Mouse (Mus musculus) lung, postnatal 10 days (tissue): ENCODE results near the gene Rxra.

Source experiments
- DNase-seq: peaks from one replicate; pipeline ENCODE4 v3.0.0; 2021

Gene Rxra

DNA sequence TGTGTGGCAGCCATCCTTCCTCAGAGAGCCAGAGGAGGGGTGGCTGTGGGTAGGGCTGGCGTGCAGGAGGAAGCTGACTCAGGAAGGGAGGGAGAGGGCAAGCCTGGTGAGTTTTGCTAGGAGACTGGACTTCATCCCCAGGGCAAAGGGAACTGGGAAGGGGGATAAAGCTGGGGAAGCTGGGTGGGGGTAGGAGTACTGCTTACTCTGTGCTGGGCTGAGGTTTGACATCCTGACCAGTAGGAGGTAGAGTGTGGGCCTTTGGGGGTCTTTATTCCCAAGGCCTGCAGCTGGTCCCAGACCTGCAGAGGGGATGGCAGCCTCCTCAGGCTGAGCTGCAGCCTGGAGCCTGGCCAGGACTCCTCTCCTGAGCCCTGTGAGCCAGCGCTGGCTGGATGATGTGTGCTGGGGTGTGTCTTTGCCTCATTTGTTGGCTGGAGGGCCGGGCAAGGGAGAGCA, 4.6 kb upstream of the Rxra start:
- no peak for DNase-seq

DNA sequence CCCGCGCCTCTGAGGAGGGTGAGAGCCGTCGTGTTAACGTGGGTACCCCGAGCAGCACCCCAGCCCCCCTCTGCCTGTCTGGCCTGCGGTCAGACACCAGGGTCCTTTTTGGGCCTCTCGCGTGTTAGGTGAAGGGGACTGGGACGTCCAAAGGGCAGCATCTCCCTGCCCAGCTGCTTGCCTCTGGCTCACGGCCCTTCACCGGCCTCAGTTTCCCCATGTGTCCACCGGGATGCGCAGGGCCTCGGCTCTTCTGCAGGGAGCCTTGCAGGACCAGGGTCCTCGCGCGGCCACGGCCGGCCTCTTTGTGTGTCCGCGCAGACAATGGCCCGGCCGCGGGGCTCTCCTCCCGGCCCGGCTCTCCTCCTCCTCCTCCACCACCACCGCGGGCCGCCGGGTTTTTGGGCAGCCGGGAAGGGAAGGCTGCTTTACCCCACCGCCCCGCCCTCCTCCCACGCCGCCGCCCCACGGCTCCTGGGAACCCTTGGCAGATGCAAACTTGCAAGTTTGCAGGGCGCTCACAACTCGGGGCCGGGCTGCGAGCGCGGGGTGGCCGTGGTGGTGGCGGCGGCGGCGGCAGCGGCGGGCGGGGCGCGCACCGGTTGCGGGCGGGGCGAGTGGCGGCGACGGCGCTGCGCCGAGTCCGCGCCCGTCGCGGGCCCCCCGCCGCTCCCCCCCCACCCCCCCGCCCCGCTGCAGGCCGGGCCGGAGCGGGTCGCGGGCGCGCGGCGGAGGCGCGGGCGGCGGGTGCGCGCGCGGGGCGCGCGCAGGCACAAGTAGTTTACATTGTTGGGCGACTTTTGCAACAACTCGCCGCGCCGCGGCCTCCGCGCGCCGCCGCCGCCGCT, 462 bp downstream of the Rxra start:
- DNase-seq = peak; percentile 88

DNA sequence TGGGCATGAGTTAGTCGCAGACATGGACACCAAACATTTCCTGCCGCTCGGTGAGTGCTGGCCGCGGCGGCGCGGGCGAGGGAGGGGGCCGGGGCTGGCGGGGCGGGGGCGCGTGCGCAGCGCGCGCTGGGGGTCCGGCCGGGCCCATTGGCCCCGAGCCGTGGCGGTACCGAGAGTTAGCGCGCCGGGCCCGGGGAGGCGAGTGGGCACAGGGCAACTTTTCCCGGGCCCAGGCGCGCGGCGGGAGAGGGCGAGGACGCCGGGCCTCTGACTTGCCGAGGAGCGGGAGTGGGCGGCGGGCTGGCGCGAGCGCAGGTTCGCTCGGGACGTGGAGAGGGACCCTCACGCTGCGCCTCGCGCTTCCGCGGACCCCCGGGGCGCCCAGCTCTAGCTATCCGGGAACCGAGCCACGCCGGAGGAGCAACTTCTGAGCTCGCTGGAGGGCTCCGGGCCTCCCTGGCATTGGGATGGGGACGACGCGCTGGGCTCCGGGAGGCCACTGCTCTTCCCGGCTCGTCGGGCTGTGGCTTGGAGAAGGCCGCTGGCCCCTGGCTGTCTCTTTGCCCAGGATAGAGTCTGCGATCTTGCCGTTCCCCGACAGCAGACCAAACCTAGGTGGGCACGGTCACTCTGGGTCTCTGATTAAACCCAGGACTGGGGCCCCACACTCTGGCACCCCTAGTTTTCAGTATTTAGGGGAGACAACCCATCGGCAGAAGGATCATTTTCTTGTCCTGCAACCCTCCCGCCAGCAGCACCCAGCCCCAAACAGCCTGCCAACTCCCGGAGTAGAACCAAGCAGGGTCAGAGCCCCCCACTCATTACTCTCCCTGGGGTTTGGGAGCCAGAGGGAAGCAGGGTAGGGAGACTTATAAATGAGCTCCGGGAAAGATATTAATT, 1.4 kb downstream of the Rxra start:
- peak; percentile 63 for DNase-seq

DNA sequence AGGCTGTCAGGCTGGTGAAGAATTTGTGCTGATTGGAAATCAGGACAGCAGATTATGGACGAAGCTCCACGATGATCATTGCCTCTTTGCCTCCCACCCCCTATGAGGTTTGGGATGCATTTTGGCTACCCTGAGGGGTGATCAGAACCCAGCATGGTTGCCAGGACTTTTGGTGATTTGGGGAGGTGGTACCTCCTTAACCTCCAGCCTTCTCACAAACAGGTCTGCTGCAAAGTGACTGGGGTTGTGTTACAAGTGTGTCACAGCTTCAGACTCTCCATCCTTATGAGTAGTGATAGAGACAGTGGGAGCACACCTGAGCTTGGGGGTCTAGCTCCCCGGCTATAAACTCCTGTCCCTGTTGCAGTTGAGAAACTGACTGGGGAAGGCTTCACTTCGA, 2.1 kb downstream of the Rxra start:
- DNase-seq = peak; percentile 6

DNA sequence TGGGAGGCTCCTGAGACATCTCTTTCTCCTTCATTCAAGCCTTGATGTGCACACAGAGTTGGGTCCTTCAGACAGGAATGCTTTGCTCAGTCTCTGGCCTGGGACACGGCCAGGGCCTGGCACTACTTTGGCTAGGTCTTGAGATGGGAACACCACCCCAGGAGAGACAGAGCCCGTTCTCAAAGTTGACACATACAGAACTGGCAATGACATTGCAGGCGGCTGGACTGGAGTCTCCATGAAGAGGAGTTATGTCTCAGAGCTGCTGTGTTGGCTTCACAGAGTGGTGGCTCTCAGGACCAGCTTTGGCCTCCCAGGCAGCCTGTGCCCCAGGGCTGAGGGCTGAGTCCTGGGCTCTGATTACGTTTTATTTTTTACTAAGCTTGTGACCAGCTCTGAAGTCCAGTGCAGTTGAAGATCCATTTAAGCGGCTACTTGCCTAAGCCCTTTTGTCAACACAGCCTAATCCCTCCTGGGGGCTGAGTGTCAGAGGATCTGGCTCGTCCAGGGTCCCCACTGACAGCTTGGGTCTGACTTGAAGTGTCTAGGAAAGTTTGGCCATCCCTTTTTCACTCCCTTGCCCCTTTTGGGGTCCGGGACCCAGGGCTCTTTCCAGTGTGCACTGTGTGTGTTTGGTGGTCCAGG, 2.7 kb downstream of the Rxra start:
- DNase-seq = peak; percentile 33

DNA sequence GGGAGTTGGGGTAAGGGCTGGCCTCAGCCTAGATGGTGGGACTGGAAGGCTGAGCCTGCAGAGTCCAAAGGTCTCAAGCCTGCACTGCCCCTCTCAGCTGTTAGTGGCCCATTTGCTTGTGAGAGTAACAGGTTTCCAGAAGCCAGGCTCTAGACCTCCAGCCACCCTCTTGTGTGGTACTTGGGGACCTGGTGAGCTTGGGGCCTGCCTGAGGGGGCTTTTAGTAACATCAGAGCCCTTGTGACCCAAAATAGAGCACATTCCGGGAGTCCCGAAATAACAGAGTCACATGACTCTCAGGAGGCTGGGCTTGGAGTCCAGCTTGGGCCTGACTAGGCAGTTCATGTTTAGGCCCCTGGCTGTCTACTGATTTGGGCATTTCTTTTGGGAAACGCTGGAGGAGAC, 3.4 kb downstream of the Rxra start:
- DNase-seq = peak; percentile 63

DNA sequence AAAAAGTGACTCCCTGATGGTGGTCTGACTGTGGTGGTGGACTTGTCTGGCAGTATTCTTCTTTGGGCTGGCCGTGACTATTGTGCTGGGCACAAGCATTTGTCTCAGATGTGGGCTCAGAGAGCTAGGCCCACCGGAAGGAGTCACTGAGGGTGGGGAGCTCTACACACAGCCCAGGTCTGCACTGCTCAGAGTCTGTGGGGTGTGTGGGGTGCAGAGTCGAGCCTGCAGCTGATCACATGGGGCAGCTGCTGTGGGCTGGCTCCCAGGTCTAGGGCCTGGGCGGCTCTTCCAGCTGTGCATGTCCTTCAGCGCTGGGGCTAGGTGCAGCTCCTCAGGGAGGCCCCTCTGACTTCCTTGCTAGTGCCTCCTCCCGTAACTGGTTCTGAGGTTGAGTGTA, 3.8 kb downstream of the Rxra start:
- peak; percentile 11 for DNase-seq

DNA sequence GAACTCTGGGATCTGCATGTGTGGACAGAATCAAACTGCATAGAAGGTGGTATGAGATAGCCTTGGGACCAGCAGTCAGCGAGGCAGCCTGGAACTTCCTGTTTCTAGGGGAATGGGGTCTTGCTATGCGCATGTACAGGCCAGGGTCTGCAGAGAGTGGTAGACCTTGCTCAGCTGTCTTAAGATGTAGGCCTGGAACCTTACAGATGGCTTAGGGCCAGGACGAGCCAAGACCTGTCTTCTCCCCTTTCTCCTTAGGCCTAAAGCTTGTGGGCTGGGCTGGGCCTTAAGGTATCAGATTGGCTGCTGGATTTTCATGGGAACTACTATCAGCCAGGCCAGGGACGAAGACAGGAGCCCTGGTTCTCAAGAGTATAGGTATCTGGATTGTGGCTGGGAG, 4.4 kb downstream of the Rxra start:
- peak; percentile 3 for DNase-seq

DNA sequence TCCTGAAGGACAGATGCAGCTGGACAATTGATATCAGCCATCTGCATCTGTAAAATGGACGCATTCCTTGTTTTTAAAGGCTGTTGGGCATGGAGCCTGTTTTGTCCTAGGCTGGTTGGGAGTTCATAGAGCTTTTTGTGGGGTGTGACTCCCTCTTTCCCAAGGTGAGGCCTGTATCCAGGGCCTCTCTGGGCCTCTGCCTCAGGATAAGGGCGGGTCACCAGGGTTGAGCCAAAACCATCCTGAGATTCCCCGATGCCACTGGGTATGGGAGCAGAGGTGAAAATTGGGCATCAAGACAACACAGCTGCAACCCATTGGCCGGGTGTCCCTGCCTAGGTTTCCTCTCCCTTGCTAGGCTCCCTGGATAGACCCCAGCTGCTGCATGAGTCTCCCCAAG, 5.2 kb downstream of the Rxra start:
- peak; percentile 1 for DNase-seq

DNA sequence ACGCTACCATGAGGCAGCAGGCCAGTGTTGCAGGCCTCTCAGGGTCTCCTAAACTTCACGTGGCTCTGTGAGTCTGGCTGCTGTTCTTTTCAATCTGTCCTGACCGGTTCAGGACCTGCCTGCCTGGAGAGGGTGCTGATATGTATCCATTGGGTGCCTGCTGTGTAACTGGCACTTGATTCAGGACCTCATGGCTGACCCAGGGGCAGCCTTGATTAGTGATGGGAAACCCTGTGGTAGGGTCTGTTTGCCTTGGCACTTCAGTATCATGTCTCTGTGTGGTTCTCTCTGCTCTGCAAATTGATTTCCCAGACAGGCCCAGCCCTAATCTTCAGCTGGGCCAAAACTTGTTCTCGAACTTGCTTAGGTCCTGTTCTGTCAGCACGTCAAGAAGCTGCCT, 5.9 kb downstream of the Rxra start:
- no peak for DNase-seq

DNA sequence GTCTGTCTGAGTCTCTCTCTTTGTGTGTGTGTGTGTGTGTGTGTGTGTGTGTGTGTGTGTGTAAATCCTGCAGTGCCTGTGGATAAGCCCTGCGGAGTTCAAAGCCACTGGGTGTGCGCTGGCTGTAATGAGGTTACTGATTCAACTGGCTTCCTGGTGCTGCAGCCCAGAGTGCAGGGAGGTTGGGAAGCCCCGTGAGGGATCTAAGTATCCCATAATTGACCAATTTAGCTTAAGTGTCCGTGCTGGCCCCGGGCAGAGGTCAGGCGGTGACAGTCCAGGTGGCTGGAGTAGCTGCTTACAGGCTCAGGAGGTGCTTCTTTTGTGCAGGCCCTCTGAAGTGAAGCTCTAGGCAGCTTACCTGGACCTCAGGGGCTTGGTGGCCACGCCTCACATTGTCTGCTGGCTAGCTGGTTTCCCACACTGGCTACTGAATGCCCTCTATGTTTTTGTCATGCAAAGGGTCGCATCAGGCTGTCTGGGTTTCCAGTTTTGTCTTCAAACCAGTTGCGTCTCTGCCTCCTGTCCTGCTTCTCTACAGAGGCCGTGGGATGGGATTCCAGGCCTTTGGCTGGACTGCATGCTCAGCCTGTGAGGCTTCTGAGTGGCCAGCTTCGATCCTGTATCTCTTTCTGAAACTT, 7.9 kb downstream of the Rxra start:
- no peak for DNase-seq

DNA sequence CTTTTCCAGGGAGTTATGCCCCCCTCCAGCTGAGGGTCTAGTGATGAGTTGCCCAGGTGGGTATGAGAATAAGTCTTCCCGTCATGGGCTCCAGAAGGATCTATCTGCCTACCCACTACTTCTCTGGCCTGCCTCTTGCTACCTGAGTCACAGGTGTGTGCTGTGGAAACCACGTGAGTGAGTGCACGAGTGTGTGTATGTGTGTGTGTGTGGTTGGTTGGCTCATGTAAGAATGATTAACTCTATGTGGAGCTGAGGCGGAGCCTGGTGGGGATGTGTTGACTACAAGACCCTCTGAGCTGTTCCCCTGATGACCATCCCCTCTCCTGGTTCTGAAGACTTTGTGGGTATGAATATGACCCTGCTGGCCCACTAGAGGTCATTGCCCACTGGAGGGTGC, 9.7 kb downstream of the Rxra start:
- no peak for DNase-seq

DNA sequence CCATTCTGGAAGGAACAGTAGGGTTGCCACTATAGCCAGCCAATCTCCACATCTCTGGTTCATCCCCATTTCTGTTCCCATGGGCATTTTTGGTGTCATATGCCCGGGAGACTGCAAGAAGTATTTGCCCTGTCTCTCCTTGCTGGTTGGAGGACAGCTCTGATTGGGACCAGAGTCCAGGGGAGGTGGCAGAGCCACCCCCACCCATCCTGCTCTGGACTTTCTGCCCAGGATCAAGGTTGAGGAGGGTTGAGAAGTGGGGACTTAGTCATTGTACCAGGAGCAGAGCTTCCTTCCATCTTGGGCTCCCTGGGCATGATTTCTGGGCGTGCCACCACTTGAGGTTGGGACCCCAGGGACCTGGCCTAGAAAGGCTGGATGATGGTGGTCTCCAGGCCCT, 10.1 kb downstream of the Rxra start:
- DNase-seq = no peak

DNA sequence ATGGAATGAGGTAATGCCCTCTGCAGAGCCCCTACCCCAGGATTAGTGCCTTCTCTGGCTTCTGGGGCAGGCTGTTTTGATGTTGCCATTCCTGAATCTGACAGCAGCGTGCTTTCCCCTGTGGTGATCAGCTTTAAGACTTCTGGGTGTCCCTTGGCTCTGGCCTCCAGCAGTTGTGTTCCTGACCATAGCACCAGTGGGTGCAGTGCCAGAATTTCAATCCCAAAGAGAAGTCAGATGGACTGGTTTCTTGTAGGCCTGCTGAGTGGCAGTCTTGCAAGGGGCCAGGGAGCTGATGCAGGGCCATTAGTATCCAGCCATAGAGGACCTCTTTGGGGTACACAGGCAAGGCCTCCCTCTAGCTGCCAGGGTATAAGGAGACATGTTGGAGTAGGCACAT, 10.8 kb downstream of the Rxra start:
- no peak for DNase-seq

DNA sequence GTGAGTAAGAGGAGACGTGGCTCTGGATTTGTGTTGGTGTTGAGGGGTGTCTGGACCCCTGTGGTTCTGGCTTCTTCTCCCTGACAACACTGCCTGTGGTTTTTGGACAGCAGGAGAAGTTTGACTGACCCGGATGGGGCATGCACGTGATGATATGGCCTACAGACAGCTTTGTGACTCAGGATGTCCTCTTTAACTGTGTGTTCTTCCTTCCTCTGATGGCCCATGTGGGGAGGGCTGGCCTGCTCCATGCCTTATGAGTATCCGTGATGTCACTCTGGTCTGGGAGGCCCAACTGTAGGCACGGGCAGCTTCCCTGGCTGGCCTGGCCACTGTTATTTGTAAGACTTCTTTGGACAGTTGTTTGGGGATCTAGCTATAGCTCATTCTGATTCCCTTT, 11.7 kb downstream of the Rxra start:
- DNase-seq = peak; percentile 67

DNA sequence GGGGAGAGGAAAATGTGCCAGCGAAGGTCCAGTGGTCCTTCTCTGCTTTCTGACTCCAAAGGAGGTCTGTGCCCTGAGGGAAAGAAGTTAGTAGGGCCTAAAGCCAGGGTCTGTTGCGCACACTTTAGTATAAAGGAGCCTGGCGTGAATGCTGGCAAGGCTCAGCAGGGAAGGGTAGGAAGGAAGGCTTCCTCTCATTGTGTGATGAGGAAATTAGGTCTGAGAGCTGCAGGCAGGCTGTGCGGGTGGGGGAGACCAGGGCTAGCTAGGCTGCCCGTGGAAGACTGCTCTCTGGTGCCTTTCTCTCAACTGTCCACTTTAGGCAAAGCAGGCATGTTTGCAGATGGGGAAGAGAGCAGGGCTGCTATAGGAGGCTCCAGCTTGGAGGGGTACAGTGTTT, 14.5 kb downstream of the Rxra start:
- DNase-seq = peak; percentile 72

DNA sequence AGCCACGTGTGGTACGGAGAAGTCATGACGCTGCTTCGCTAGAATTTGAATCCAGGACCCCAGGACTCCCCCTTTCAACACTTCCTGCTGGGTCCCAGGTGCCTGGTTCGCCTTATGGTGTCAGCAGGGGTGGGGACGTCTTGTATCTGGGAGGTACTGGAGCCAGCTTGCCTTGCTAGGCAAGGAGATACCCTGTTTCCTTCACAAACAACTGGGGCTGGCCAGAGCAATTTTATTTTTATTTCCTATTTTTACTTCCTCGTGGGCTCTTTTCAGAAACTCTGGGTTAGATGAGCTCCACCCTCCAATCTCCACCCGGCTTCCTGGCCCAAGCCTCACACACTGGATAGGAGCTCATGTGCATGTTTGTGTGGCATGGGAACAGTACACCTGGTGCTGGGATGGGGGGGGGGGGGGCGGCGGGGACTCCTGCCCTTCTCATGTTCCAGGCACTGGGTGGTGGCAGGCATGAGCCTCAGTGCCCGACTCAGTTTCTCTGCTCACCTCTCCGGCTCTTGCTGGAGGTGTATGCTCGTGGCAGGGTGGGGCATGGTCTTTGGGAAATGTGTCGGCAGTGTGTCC, 15.0 kb downstream of the Rxra start:
- no peak for DNase-seq

DNA sequence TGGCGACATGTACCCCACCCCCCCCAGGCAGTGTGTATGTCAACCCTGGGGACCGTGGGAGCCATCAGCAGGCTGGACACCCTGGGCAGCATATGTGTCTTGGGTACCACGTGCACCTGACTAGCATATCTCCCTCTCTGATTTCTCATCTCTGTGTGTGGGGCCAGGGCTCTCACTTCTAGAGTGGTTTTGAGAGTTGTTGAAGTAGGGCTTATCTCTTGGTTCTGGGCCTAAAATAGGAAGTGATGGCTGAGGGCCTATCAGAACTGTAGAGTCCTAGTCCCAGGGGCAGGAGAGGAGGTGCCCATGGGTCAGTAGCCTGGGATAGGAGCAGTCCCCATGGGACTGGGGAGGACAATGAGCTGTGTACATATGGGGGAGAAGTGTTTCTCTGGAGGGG, 16.4 kb downstream of the Rxra start:
- DNase-seq = no peak

DNA sequence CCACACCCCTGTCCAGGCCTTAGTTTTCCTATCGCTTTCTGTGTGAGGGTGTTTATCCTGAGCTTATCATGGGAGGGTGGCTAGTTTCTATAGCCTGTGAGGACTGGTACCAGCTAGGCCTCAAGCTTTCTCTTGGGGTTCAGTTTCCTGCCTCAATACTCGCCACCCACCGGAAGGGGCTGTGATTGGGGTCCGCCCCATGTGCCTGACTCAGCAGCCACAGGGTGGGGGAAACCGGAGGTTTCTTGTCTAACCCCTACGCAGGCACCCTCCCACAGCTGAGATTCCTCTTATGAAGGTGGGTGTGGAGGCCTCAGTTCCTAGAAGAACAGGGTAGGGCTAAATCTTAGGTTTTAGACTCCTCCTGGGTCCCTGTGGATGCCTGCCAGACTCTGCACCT, 17.4 kb downstream of the Rxra start:
- DNase-seq = no peak

DNA sequence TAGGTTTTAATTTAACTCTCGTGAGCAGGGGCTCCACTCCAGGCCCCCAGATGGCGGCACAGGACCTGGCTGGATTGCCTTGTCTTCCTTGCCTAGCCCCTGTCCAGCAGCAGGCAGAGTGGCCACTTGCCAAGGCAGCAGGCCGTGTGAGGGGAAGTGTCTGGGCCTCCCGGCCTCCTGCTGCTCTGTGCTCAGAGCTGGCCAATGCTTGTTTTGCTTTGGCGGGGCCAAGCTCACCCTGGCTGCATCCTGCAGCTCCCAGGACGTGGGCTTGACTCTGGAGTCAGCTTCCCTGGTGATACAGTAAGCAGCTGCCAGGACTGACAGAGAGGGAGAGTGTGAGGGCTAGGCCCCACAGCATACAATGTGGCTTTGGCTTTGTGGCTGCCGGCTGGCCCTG, 23.3 kb downstream of the Rxra start:
- DNase-seq = peak; percentile 94

DNA sequence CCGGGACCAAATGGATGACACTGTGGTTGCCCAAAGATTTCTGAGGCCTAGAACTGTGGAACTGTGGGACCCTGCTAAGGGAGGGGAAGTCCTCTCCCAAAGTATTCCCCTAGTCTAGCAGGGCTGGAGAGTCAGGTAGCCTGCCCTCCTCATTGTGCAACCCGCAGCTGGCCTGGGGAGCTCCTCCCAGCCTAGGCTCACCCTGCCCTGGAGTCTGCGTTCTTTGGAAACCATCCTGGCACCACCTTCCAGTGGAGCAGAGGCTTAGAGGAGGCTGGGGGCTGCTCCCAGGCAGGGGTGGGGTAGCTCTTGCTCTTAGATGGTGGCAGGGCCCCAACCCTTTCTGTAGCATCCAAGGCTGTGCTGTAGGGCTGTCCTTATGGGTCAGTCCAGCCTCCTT, 26.0 kb downstream of the Rxra start:
- no peak for DNase-seq

DNA sequence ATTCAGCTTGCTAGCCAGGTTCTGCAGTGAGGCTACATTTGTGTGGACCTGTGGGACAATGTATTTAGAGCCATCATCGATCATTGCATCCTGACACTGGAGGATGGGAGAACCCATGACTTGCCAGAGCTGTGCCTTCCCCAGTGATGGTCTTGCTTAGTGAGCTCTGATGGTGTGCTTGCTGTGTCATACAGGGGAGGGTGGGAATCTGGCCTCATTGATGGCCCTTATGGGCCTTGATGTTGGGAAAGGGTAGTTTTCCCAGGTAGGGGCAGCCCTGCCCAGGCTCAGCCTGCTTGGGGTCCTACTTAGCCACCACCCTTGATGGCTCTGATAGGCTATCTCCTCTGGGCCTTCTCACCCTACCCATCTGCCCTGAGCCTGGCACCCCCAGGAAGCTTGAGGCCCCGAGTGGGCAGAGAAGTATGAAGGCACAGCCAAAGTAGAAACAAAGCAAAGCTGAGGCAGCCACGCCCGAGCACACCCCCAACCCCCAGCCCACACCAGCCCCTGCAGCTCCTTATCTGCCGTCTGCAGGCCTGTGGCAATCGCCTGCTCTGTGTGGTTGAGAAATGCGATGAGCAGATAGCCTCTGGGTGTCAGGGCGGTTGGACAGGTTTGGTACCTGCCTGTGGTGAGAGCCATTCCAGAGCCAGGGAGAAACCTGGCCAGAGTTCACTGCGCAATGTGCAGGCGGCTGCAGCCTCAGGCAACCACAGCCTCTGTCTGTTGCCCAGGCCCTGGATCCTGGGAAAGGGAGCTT, 26.8 kb downstream of the Rxra start:
- no peak for DNase-seq
